Mouse (Mus musculus): ENCODE results near the gene Gstm7.

Gstm7 gene

GRCm38 (mm10) chr3:107877005-107877404, 54.6 kb downstream of the Gstm7 start, which contains the start of gene Eps8l3:
Gene Eps8l3 (plus strand): TSS chr3:107877229.
- no peak for DNase-seq (ENCODE audit: low spot score in 2 of 2)

Data from spleen, postnatal 14 days (tissue).